Comparison of ENCODE assay signal across 20 mouse cellular contexts in the genomic region with DNA sequence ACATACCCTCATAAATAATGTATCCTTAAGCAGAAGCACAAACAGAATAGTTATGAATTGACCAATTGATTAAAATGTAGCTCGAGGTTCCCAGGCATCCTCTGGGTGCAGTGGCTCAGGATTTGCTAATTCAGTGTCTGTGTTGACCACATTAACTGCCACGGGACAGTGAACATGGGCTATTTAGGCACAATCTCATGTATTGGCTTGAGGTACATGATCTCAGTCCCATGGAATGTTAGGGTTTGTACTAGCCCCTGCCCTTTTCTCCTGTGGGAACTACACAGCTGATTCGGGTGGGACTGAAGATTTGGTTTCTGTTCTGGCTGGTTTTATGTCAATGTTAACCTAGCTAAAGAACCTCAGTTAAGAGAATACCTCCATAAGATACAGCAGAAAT. TPM values are rescaled to one million over a fixed set of nuclear protein-coding genes. Genes with fewer than 3 reads are reported as not detected.
DNase-seq lines count a peak whose midpoint lies in the region; ATAC-seq and TF ChIP-seq lines count a peak whose summit lies in the region.
"Had no signal": no experiment of that assay in that cellular context is flagged by ENCODE, and none has a peak within 500 bp of the region (broad histone marks: within the 10 kb centered on the region; RNA-seq: fewer than 3 reads in every experiment).

No protein-coding gene starts in this region.

- no peak overlapping the region for H3K4me2 ChIP-seq in hindbrain, embryonic 12.5 days (replicated peaks)
- no peak overlapping the region for H3K4me2 ChIP-seq in midbrain, embryonic 14.5 days (ENCODE audit: low read length)
- H3K4me2 ChIP-seq: heart, embryonic 12.5 days; liver, embryonic 11.5 days; lung, embryonic 14.5 days; midbrain, embryonic 12.5 days; neural tube, embryonic 13.5 days had no signal

- no peak for DNase-seq in hindbrain, embryonic 10.5 days (ENCODE audit: low spot score)
- no peak for DNase-seq in midbrain, embryonic 14.5 days
- DNase-seq in midbrain, embryonic 10.5 days (ENCODE audit: low spot score): no peak
- peak; percentile 55 for DNase-seq in brain, embryonic 14.5 days (ENCODE audit: low read depth)
- DNase-seq in c-Kit-positive CD71-positive TER-119-positive erythroid progenitor cells, embryonic 14.5 days (ENCODE audit: low spot score): no peak
- DNase-seq in neural tube, embryonic 10.5 days (ENCODE audit: extremely low spot score, low spot score): no peak
- DNase-seq: cerebellum, postnatal 14 days; heart, postnatal 36 days; kidney, postnatal 14 days; lung, embryonic 14.5 days; lung, postnatal 4 days; thymus, postnatal 36 days had no signal

- H3K9me3 ChIP-seq in hindbrain, embryonic 12.5 days (replicated peaks): no peaks in the 10 kb centered on the region
- no peaks in the 10 kb centered on the region for H3K9me3 ChIP-seq in hindbrain, embryonic 10.5 days
- H3K9me3 ChIP-seq in midbrain, embryonic 14.5 days (ENCODE audit: control insufficient read depth, low read length): no peaks in the 10 kb centered on the region
- H3K9me3 ChIP-seq in midbrain, embryonic 10.5 days (replicated peaks): no peaks in the 10 kb centered on the region
- H3K9me3 ChIP-seq: heart, embryonic 12.5 days; limb, embryonic 10.5 days; midbrain, embryonic 12.5 days; neural tube, embryonic 13.5 days had no signal

- H3K36me3 ChIP-seq in hindbrain, embryonic 12.5 days: no peaks in the 10 kb centered on the region
- no peaks in the 10 kb centered on the region for H3K36me3 ChIP-seq in hindbrain, embryonic 10.5 days
- no peaks in the 10 kb centered on the region for H3K36me3 ChIP-seq in midbrain, embryonic 14.5 days (ENCODE audit: control insufficient read depth, insufficient read depth, low read length)
- H3K36me3 ChIP-seq in midbrain, embryonic 10.5 days: no peaks in the 10 kb centered on the region
- H3K36me3 ChIP-seq: heart, embryonic 12.5 days; limb, embryonic 10.5 days; midbrain, embryonic 12.5 days; neural tube, embryonic 13.5 days had no signal

- no peak overlapping the region for H3K27ac ChIP-seq in hindbrain, embryonic 12.5 days
- no peak overlapping the region for H3K27ac ChIP-seq in hindbrain, embryonic 10.5 days
- no peak overlapping the region for H3K27ac ChIP-seq in midbrain, embryonic 14.5 days (replicated peaks; ENCODE audit: low read depth, low read length)
- H3K27ac ChIP-seq in midbrain, embryonic 10.5 days (replicated peaks): no peak overlapping the region
- H3K27ac ChIP-seq: left cerebral cortex, adult 2 months; limb, embryonic 10.5 days; midbrain, embryonic 12.5 days; neural tube, embryonic 13.5 days had no signal

- no peak overlapping the region for H3K4me3 ChIP-seq in hindbrain, embryonic 12.5 days
- H3K4me3 ChIP-seq in hindbrain, embryonic 10.5 days: no peak overlapping the region
- H3K4me3 ChIP-seq in midbrain, embryonic 14.5 days (replicated peaks; ENCODE audit: low read depth, low read length): no peak overlapping the region
- H3K4me3 ChIP-seq in midbrain, embryonic 10.5 days: no peak overlapping the region
- H3K4me3 ChIP-seq: heart, embryonic 12.5 days; left cerebral cortex, adult 2 months; limb, embryonic 10.5 days; midbrain, embryonic 12.5 days; neural tube, embryonic 13.5 days had no signal

- no peak for TF ChIP-seq CTCF in brain, embryonic 14.5 days (IDR thresholded peaks at IDR 0.05; ENCODE audit: borderline replicate concordance, extremely low read depth, insufficient read depth, insufficient read length)

- H3K4me1 ChIP-seq in hindbrain, embryonic 12.5 days: no peaks in the 10 kb centered on the region
- H3K4me1 ChIP-seq in hindbrain, embryonic 10.5 days (replicated peaks): no peaks in the 10 kb centered on the region
- no peaks in the 10 kb centered on the region for H3K4me1 ChIP-seq in midbrain, embryonic 14.5 days (ENCODE audit: control insufficient read depth, insufficient read depth, low read length)
- H3K4me1 ChIP-seq in midbrain, embryonic 10.5 days: no peaks in the 10 kb centered on the region
- H3K4me1 ChIP-seq: heart, embryonic 12.5 days; limb, embryonic 10.5 days; midbrain, embryonic 12.5 days had no signal

- no peaks in the 10 kb centered on the region for H3K27me3 ChIP-seq in hindbrain, embryonic 12.5 days
- H3K27me3 ChIP-seq in hindbrain, embryonic 10.5 days (ENCODE audit: insufficient read depth, poor library complexity, severe bottlenecking): peaks cover 10% of the 10 kb centered on the region
- H3K27me3 ChIP-seq in midbrain, embryonic 14.5 days (ENCODE audit: control insufficient read depth, insufficient read depth, low read length): no peaks in the 10 kb centered on the region
- no peaks in the 10 kb centered on the region for H3K27me3 ChIP-seq in midbrain, embryonic 10.5 days (ENCODE audit: low read depth, poor library complexity, severe bottlenecking)
- H3K27me3 ChIP-seq: heart, embryonic 12.5 days had no signal

- H3K9ac ChIP-seq in hindbrain, embryonic 12.5 days: no peak overlapping the region
- H3K9ac ChIP-seq in midbrain, embryonic 14.5 days (replicated peaks; ENCODE audit: low read length): no peak overlapping the region
- H3K9ac ChIP-seq: heart, embryonic 12.5 days; lung, embryonic 14.5 days; midbrain, embryonic 12.5 days; neural tube, embryonic 13.5 days had no signal

- 44% methylated on average over 3 of the region's 3 CpGs for WGBS in hindbrain, embryonic 12.5 days
- 73% methylated on average over 3 of the region's 3 CpGs for WGBS in hindbrain, embryonic 10.5 days
- WGBS in midbrain, embryonic 14.5 days: 45% methylated on average over 3 of the region's 3 CpGs
- WGBS in midbrain, embryonic 10.5 days: 73% methylated on average over 3 of the region's 3 CpGs

- no peak for TF ChIP-seq POLR2A in brain, embryonic 14.5 days (IDR thresholded peaks at IDR 0.05; ENCODE audit: borderline replicate concordance, extremely low read depth, insufficient read depth, insufficient read length, poor library complexity, severe bottlenecking)

- peak; percentile 36; the same call in 1 of the 2 replicates for ATAC-seq in hindbrain, embryonic 12.5 days (ENCODE audit: low FRiP score)
- peak; percentile 39; the same call in 1 of the 2 replicates for ATAC-seq in midbrain, embryonic 14.5 days (ENCODE audit: low FRiP score, low TSS enrichment)

RNA-seq across cellular contexts. Expression of gene 1700015F17Rik, which starts 17.4 kb away (rescaled TPM):
- polyA plus RNA-seq in hindbrain, embryonic 12.5 days (2016; fragmentation: Nextera tagmentation; extraction: Ambion mirVana): not detected in 2 replicates
- 0.30 TPM in 1 of 2 replicates, not detected in the other for polyA plus RNA-seq in hindbrain, embryonic 10.5 days (2016; fragmentation: Nextera tagmentation; extraction: Ambion mirVana)
- not detected in 2 replicates for polyA plus RNA-seq in midbrain, embryonic 14.5 days (2014; fragmentation: Nextera tagmentation; extraction: Ambion mirVana)
- polyA plus RNA-seq in midbrain, embryonic 10.5 days (2016; fragmentation: Nextera tagmentation; extraction: Ambion mirVana): not detected in 2 replicates
- polyA plus RNA-seq in brain, embryonic 14.5 days (2012; rRNA removed): 0.39 TPM in 1 of 2 replicates, not detected in the other
- polyA plus RNA-seq: heart, embryonic 12.5 days; limb, embryonic 10.5 days; liver, embryonic 11.5 days; lung, embryonic 14.5 days; midbrain, embryonic 12.5 days; neural tube, embryonic 13.5 days; small intestine, adult 2 months had no signal

RNA-seq across cellular contexts. Expression of gene Cldn12, which starts 18.4 kb away (rescaled TPM):
- polyA plus RNA-seq in hindbrain, embryonic 12.5 days (2016; fragmentation: Nextera tagmentation; extraction: Ambion mirVana): 26.6 and 28.7 TPM in 2 replicates
- polyA plus RNA-seq in hindbrain, embryonic 10.5 days (2016; fragmentation: Nextera tagmentation; extraction: Ambion mirVana): 27.9 and 36.3 TPM in 2 replicates
- polyA plus RNA-seq in midbrain, embryonic 14.5 days (2014; fragmentation: Nextera tagmentation; extraction: Ambion mirVana): 13.9 and 19.1 TPM in 2 replicates
- 34.7 and 35.4 TPM in 2 replicates for polyA plus RNA-seq in midbrain, embryonic 10.5 days (2016; fragmentation: Nextera tagmentation; extraction: Ambion mirVana)
- 22.4 and 23.8 TPM in 2 replicates for polyA plus RNA-seq in brain, embryonic 14.5 days (2012; rRNA removed)
